Mouse (Mus musculus) neural tube, embryonic 13.5 days (tissue): Measurements from ENCODE around the gene Kcnb1. TPM values are rescaled to one million over a fixed set of nuclear protein-coding genes. Genes with fewer than 3 reads are reported as not detected.

Source experiments
- ATAC-seq: fragments of 200-750 bp; cut with Nextera tagmentation; 2 replicates; pipeline ENCODE4 v1.8.0; 2017; ENCODE audit warnings: low read depth, mild to moderate bottlenecking, moderate TSS enrichment, moderate library complexity
- H3K27ac ChIP-seq: fragments of 300-500 bp; sonication (generic); replicated peaks from 2 replicates; pipeline ENCODE4 v1.5.1; 2015; ENCODE audit warnings: moderate library complexity, mild to moderate bottlenecking, inconsistent platforms
- H3K27me3 ChIP-seq: fragments of 300-500 bp; sonication (generic); 2 replicates; pipeline ENCODE4 v1.6.1; 2015; ENCODE audit warnings: mild to moderate bottlenecking, inconsistent platforms
- H3K36me3 ChIP-seq: fragments of 300-500 bp; sonication (generic); 2 replicates; pipeline ENCODE4 v1.6.1; 2015; ENCODE audit warnings: mild to moderate bottlenecking, inconsistent platforms
- H3K4me1 ChIP-seq: fragments of 300-500 bp; sonication (generic); replicated peaks from 2 replicates; pipeline ENCODE4 v1.6.1; 2015; ENCODE audit warnings: inconsistent platforms
- H3K4me2 ChIP-seq: fragments of 300-500 bp; sonication (generic); 2 replicates; pipeline ENCODE4 v1.6.1; 2015; ENCODE audit warnings: inconsistent platforms, mild to moderate bottlenecking, moderate library complexity
- H3K4me3 ChIP-seq: fragments of 300-500 bp; sonication (generic); 2 replicates; pipeline ENCODE4 v1.5.1; 2015; ENCODE audit warnings: mild to moderate bottlenecking, inconsistent platforms
- H3K9ac ChIP-seq: fragments of 300-500 bp; sonication (generic); 2 replicates; pipeline ENCODE4 v1.6.1; 2015; ENCODE audit warnings: moderate library complexity, mild to moderate bottlenecking, inconsistent platforms
- H3K9me3 ChIP-seq: fragments of 300-500 bp; sonication (generic); 2 replicates; pipeline ENCODE4 v1.6.1; 2016; ENCODE audit warnings: inconsistent platforms
- WGBS: fragments of 180-500 bp; shearing (Covaris S2); methylation state at CpG from one replicate; pipeline ENCODE4 v1.1.7; 2015; 5-methylcytosine and 5-hydroxymethylcytosine counted together
- polyA plus RNA-seq: library from polyadenylated mRNA; unstranded; fragments of >200 nt; fragmentation: Nextera tagmentation; extraction: Ambion mirVana; gene quantifications from 2 replicates; pipeline ENCODE4 v1.2.1, GENCODE M21; 2015

Gene Kcnb1
- polyA plus RNA-seq, 1 experiment from 2014 or later, result 3.1 TPM

DNA sequence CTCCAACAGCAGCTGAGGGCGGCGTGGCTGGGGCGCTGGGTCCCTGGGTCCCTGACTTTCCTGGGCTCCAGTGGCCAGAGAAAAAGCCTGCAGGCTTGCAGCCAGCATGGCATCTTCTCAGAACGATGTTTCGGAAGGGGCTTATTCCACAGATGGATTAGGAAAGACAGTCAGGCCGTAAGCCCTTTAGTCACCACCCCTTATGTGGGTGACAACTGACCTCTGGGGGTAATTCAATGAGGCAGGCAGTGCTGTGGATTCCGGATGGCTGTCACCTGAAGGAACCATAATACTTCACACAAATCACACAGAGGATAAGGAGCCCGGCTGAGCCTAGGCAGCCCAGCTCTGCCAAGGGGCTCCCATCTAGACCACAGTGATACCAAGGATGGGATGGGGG, 8.9 kb downstream of the Kcnb1 start:
- Histone ChIP-seq H3K4me2 (no peak overlapping the region), H3K27me3 (no peaks in the 10 kb centered on the region), H3K36me3 (no peaks in the 10 kb centered on the region), H3K4me1 (peaks cover 16% of the 10 kb centered on the region), H3K27ac (no peak overlapping the region), H3K4me3 (no peak overlapping the region), H3K9ac (no peak overlapping the region), H3K9me3 (no peaks in the 10 kb centered on the region)
- WGBS, result 88% methylated on average over 8 of the region's 8 CpGs
- no peak for ATAC-seq

GRCm38 (mm10) chr2:167179301-167179700, 10.7 kb downstream of the Kcnb1 start:
- Histone ChIP-seq H3K4me1 (peaks cover 7% of the 10 kb centered on the region), H3K27me3 (no peaks in the 10 kb centered on the region), H3K9ac (no peak overlapping the region), H3K9me3 (no peaks in the 10 kb centered on the region), H3K36me3 (no peaks in the 10 kb centered on the region), H3K4me2 (no peak overlapping the region), H3K27ac (no peak overlapping the region), H3K4me3 (no peak overlapping the region)
- WGBS, result 90% methylated on average over 10 of the region's 10 CpGs
- ATAC-seq, result no peak

DNA sequence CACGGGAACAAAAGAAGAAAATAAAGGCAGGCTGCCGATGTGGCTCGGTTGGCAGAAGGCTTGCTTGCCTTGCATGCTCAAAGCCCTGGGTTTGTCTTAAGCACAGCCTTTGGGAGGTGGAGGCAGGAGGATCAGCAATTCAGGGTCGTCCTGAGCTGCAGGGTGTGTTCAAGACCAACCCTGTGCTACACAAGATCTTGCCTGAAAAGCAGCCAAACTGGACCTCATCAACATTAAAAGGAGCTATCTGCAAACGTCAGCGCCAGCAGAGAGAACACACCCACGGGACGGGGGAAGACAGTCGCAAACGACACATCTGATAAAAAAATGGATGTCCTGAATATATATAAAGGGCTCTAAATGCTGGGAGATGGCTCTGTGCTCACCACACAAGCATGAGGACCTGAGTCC, 12.7 kb downstream of the Kcnb1 start:
- Histone ChIP-seq H3K36me3 (no peaks in the 10 kb centered on the region), H3K27ac (no peak overlapping the region), H3K9ac (no peak overlapping the region), H3K9me3 (no peaks in the 10 kb centered on the region), H3K27me3 (no peaks in the 10 kb centered on the region), H3K4me3 (no peak overlapping the region), H3K4me2 (no peak overlapping the region), H3K4me1 (0 out of 2 replicates have a peak, but pooled peaks cover 5% of the 10 kb centered on the region)
- ATAC-seq, result no peak
- WGBS, result 67% methylated on average over 10 of the region's 10 CpGs

- ATAC-seq, result no peak
- no peak overlapping the region for H3K9ac ChIP-seq
- no peaks in the 10 kb centered on the region for H3K36me3 ChIP-seq
- 0 out of 2 replicates have a peak, but pooled peaks cover 5% of the 10 kb centered on the region for H3K4me1 ChIP-seq
- H3K4me2 ChIP-seq, result no peak overlapping the region
- WGBS, result 90% methylated on average over 6 of the region's 6 CpGs
- H3K27ac ChIP-seq, result no peak overlapping the region
- no peaks in the 10 kb centered on the region for H3K27me3 ChIP-seq
- H3K9me3 ChIP-seq, result no peaks in the 10 kb centered on the region
- no peak overlapping the region for H3K4me3 ChIP-seq
These were observed 14.7 kb downstream of the Kcnb1 start for GRCm38 (mm10) chr2:167175284-167175683.

DNA sequence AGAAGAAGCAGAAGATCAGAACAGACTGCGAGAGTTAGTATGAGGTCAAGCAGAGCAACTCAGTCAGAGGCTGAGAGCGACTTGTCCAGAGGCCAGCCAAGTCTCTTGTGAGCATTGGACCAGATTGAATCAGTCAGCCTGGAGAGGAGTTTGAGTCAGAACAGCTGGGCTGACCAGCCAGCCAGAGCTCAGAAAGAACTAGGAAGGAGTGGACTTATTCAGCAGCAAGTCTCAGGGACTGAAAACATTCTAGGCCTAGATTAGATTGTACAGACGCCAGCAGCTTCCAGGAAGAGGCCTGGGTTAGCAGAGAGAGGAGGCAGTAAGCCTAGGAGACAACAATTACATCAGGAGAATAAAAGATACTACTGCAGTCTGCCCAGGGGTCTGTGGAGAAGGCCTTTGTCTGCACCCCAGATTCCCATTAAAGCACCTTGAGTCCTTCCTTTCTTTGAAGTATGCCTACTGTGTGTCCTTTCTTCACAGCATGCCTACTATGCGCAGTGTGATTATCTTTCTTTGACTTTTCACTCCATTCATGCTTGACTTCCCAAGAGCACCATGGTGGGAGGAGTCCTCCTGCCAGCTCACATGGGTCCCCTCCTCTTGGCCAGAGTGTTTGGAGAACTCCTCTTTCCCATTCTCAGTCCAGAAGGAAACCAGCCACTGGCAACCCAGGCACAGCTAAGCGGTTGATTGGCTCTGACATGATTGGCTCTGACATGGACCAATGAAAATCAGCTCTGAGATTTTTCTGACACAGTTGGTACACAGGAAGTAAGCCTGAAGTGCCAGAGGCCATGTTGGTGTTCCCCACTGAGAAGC, 16.7 kb downstream of the Kcnb1 start:
- H3K9me3 ChIP-seq, result no peaks in the 10 kb centered on the region
- ATAC-seq, result no peak
- no peak overlapping the region for H3K9ac ChIP-seq
- H3K36me3 ChIP-seq, result no peaks in the 10 kb centered on the region
- no peak overlapping the region for H3K4me3 ChIP-seq
- H3K4me1 ChIP-seq, result peaks cover 14% of the 10 kb centered on the region; the same call in 1 of the 2 replicates
- no peak overlapping the region for H3K4me2 ChIP-seq
- no peak overlapping the region for H3K27ac ChIP-seq
- 83% methylated on average over 5 of the region's 5 CpGs for WGBS
- H3K27me3 ChIP-seq, result no peaks in the 10 kb centered on the region

- H3K4me2 ChIP-seq, result no peak overlapping the region
- H3K27ac ChIP-seq, result peak overlapping the region; percentile 74
- no peak overlapping the region for H3K4me3 ChIP-seq
- no peak overlapping the region for H3K9ac ChIP-seq
- ATAC-seq, result peak; percentile 78
- H3K27me3 ChIP-seq, result no peaks in the 10 kb centered on the region
- H3K36me3 ChIP-seq, result no peaks in the 10 kb centered on the region
- peaks cover 27% of the 10 kb centered on the region for H3K4me1 ChIP-seq
- 44% methylated on average over 11 of the region's 11 CpGs for WGBS
- H3K9me3 ChIP-seq, result no peaks in the 10 kb centered on the region
These were observed 22.3 kb downstream of the Kcnb1 start for GRCm38 (mm10) chr2:167167515-167168212.

- ATAC-seq, result no peak
- H3K4me2 ChIP-seq, result no peak overlapping the region
- WGBS, result 87% methylated on average over 9 of the region's 9 CpGs
These were observed 26.4 kb downstream of the Kcnb1 start for GRCm38 (mm10) chr2:167163600-167163999.

GRCm38 (mm10) chr2:167163134-167163533, 26.8 kb downstream of the Kcnb1 start:
- Histone ChIP-seq H3K4me1 (peaks cover 20% of the 10 kb centered on the region), H3K27me3 (no peaks in the 10 kb centered on the region), H3K4me2 (no peak overlapping the region), H3K9me3 (no peaks in the 10 kb centered on the region), H3K4me3 (no peak overlapping the region), H3K36me3 (no peaks in the 10 kb centered on the region), H3K9ac (no peak overlapping the region), H3K27ac (no peak overlapping the region)
- WGBS, result 90% methylated on average over 10 of the region's 10 CpGs
- no peak for ATAC-seq

More at GRCm38 (mm10) chr2:167163600-167163999, 26.4 kb downstream of the Kcnb1 start:
- Histone ChIP-seq H3K9ac (no peak overlapping the region), H3K4me1 (peaks cover 25% of the 10 kb centered on the region), H3K36me3 (no peaks in the 10 kb centered on the region), H3K27ac (no peak overlapping the region), H3K27me3 (no peaks in the 10 kb centered on the region), H3K9me3 (no peaks in the 10 kb centered on the region), H3K4me3 (no peak overlapping the region)

GRCm38 (mm10) chr2:167162516-167163021, 27.4 kb downstream of the Kcnb1 start:
- Histone ChIP-seq H3K4me2 (no peak overlapping the region), H3K27me3 (no peaks in the 10 kb centered on the region), H3K4me1 (peaks cover 14% of the 10 kb centered on the region), H3K9ac (no peak overlapping the region), H3K4me3 (no peak overlapping the region), H3K36me3 (no peaks in the 10 kb centered on the region), H3K9me3 (no peaks in the 10 kb centered on the region), H3K27ac (no peak overlapping the region; the same call in 1 of the 2 replicates)
- 70% methylated on average over 10 of the region's 10 CpGs for WGBS
- ATAC-seq, result no peak

- Histone ChIP-seq H3K9me3 (no peaks in the 10 kb centered on the region), H3K9ac (no peak overlapping the region), H3K27me3 (no peaks in the 10 kb centered on the region), H3K4me2 (no peak overlapping the region), H3K4me3 (no peak overlapping the region), H3K27ac (no peak overlapping the region), H3K36me3 (no peaks in the 10 kb centered on the region), H3K4me1 (peaks cover 25% of the 10 kb centered on the region)
- 87% methylated on average over 4 of the region's 4 CpGs for WGBS
- no peak for ATAC-seq
These were observed 30.2 kb downstream of the Kcnb1 start for GRCm38 (mm10) chr2:167159721-167160120.

- Histone ChIP-seq H3K4me2 (no peak overlapping the region), H3K9me3 (no peaks in the 10 kb centered on the region), H3K27me3 (no peaks in the 10 kb centered on the region), H3K27ac (no peak overlapping the region), H3K4me3 (no peak overlapping the region), H3K36me3 (no peaks in the 10 kb centered on the region), H3K4me1 (peaks cover 25% of the 10 kb centered on the region), H3K9ac (no peak overlapping the region)
- ATAC-seq, result no peak
- 69% methylated on average over 5 of the region's 5 CpGs for WGBS
These were observed 31.2 kb downstream of the Kcnb1 start for GRCm38 (mm10) chr2:167158780-167159179.

DNA sequence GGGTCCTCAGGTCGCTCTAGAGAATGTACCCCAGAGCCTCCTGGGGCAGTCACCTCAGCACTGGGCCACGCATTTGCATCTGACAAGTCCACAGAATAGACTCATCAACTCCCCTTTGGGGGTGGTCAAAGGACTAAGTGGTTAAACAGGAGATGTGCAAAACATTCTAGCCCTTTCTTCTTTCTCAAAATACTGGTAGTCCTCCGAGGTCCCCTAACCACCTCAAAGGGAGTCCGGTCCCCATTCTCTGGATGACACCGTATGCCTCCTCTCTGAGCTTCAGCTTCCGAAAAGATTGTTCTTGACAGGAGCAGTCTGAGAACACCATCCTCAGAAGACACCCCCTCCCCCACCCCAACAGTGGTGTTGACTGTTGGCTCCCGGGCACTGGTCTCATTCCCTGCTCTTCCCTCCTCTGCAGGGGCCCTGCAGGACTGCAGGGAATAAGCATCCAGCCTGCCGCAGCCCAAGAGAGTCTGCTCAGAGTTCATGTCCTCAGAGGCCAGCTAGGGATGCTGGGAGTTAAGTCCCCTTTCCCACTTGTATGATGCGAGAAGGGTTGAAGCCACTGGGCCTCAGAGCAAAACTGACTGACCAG, 33.7 kb downstream of the Kcnb1 start:
- Histone ChIP-seq H3K4me3 (no peak overlapping the region), H3K9me3 (no peaks in the 10 kb centered on the region), H3K27me3 (no peaks in the 10 kb centered on the region), H3K4me2 (no peak overlapping the region), H3K4me1 (peaks cover 16% of the 10 kb centered on the region), H3K27ac (no peak overlapping the region), H3K36me3 (no peaks in the 10 kb centered on the region), H3K9ac (0 out of 2 replicates have a peak overlapping the region, but pooled peaks have one; percentile 45)
- ATAC-seq, result no peak
- 32% methylated on average over 9 of the region's 9 CpGs for WGBS
